Mouse (Mus musculus) stomach, postnatal 0 days (tissue): ENCODE measurements at regions not wholly inside any gene's neighbourhood (a gene's known extent, or its start where the extent isn't known, plus 50 kb on each side); places are given as distances from the start of the nearest gene placed in this dataset.

Experiments
- CTCF ChIP-seq: IDR thresholded peaks from 2 replicates; pipeline ENCODE4 v1.5.1; 2016; ENCODE audit warnings: antibody characterized with exemption, low read depth, mild to moderate bottlenecking, moderate library complexity
- EP300 ChIP-seq: optimal IDR thresholded peaks from 2 replicates; pipeline ENCODE3; 2016; ENCODE audit warnings: antibody characterized with exemption

DNA sequence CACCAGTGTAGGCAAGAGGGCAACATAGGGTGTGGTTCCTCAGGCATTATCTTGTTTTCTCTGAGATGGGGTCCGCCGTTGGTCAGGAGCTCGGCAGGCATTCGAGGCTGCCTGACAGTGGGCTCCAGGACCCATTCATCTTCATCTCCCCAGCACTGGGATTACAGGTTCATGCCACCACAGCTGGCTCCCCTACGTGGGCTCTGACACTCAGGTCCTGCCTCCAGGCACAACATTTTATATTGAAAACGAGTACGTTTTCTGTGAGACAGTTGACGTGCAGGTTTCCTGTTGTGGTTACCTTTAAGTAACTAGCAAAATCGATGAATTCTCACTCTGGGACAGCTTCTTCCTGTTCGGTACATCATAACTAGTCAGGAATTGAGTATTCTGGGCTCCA lies 157.3 kb upstream of the Arglu1 start:
- TF ChIP-seq CTCF (no peak), EP300 (no peak)
